Mouse (Mus musculus): Measurements from ENCODE around the gene Olfr1058. TPM values are rescaled to one million over a fixed set of nuclear protein-coding genes. Genes with fewer than 3 reads are reported as not detected.

Gene Olfr1058
- polyA plus RNA-seq (2014; fragmentation: Illumina TruSeq; extraction: RNeasy Lipid Tissue Mini Kit (QIAGEN cat#74804); ENCODE audit: insufficient read depth, low read depth, low replicate concordance), result not detected

DNA sequence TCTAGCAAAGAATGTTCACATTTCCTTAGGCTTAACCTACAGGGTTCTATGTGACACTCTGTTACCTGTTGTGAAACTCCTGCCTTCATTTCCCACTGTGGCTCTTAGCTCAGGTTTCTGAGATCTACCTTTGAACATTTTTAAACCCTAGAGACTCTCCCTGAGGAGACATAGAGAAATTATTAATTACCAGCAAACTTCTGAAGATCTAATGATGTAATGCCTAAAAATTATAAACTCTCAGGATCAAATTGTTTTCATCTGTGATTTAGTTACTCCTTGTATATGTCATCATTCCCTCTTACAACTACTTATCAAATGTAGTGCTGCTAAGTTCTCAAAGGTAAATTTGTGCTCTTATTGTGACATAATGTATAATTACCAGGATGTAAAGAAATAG, at the start of gene Olfr1058:
Gene Olfr1058 (minus strand): TSS at position 101 of the 400 bp plus-strand sequence.

DNA sequence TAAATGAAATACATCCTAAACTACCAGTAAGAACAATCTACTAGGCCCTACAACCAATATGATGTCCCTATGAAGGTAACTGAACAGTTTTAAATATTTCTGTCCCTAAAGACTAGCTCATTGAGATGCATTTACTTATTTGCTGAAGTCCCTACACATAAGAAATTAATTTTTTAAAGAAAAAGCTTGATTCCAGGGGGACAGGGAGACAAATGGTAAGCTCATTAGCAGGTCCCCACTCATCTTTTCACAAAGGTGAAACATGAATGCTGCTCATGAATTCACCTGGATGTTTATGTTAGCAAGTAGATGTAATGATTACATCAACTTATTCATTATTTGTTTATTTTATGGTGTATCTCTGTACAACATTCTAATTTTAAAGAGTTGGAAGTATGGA, 38.3 kb upstream of the Olfr1058 start, which contains the start of gene Olfr1062:
Gene Olfr1062 (minus strand): TSS at position 101 of the 400 bp plus-strand sequence.

GRCm38 (mm10) chr2:86413950-86414349, 25.6 kb upstream of the Olfr1058 start, which contains the start of gene Olfr1061:
Olfr1061 (minus strand) TSS chr2:86414050.

DNA sequence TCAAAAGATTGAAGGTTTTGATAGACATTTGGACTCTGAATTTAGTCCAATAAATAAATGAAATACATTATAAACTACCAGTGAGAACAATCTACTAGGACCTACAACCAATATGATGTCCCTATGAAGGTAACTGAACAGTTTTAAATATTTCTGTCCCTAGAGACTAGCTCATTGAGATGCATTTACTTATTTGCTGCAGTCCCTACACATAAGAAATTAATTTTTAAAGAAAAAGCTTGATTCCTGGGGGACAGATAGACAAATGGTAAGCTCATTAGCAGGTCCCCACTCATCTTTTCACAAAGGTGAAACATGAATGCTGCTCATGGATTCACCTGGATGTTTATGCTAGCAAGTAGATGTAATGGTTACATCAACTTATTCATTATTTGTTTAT, 10.1 kb downstream of the Olfr1058 start, which contains the start of gene Olfr1057:
Gene Olfr1057 (minus strand): TSS at position 101 of the 400 bp plus-strand sequence.

DNA sequence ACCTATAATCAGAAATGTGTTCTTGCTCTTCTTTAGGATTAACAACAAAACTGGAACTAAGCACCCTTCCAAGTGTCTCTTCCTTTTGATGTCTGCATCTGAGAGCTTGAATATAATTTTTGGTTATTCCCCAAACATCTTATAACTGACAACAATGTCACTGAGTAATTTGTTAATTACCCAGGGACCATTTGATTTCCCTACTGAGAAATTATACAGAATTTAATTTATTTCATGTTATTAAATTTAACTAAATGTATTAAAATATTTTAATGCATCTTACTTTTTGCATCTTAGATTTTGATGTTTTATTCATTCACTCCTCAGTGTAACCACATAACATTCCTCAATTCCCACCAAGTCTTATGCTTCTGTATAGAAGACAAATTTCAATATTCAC, 26.0 kb downstream of the Olfr1058 start, which contains the start of gene Olfr1056:
Gene Olfr1056 (minus strand): TSS at position 101 of the 400 bp plus-strand sequence.

GRCm38 (mm10) chr2:86350184-86350583, 38.2 kb downstream of the Olfr1058 start, which contains the start of gene Olfr1055:
Olfr1055 (minus strand) TSS chr2:86350284.

DNA sequence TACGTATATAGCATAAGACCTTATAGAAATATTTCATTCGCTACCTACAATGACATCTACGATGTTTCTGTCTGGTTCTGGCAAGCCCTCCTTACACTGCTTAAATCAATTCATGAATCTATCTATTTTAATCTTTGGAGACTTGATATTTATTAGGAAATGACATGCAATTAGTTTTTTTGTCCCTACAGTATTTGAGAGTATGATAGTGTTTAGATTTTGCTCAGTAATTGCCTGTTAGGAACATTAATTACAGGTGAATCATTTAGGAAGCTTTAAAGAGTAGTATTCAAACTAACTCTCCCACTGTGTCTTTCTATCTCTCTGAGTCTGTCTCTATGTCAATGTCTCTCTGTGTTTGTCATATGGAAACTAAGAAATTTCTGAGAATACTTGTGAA, 53.0 kb downstream of the Olfr1058 start, which contains the start of gene Olfr1054:
Gene Olfr1054 (minus strand): TSS at position 101 of the 400 bp plus-strand sequence.

Other genes with a start within 250 kb of the Olfr1058 start
- not detected for gene Olfr1040, start 241.8 kb downstream of the Olfr1058 start, polyA plus RNA-seq (2014; fragmentation: Illumina TruSeq; extraction: RNeasy Lipid Tissue Mini Kit (QIAGEN cat#74804); ENCODE audit: insufficient read depth, low read depth, low replicate concordance)
- not detected for gene Olfr1042, start 226.7 kb downstream of the Olfr1058 start, polyA plus RNA-seq (2014; fragmentation: Illumina TruSeq; extraction: RNeasy Lipid Tissue Mini Kit (QIAGEN cat#74804); ENCODE audit: insufficient read depth, low read depth, low replicate concordance)
- gene Olfr1043, start 221.0 kb downstream of the Olfr1058 start, polyA plus RNA-seq (2014; fragmentation: Illumina TruSeq; extraction: RNeasy Lipid Tissue Mini Kit (QIAGEN cat#74804); ENCODE audit: insufficient read depth, low read depth, low replicate concordance), result not detected
- not detected for gene Olfr1044, start 210.7 kb downstream of the Olfr1058 start, polyA plus RNA-seq (2014; fragmentation: Illumina TruSeq; extraction: RNeasy Lipid Tissue Mini Kit (QIAGEN cat#74804); ENCODE audit: insufficient read depth, low read depth, low replicate concordance)
- not detected for gene Olfr52, start 202.9 kb downstream of the Olfr1058 start, polyA plus RNA-seq (2014; fragmentation: Illumina TruSeq; extraction: RNeasy Lipid Tissue Mini Kit (QIAGEN cat#74804); ENCODE audit: insufficient read depth, low read depth, low replicate concordance)
- not detected for gene Olfr1045, start 185.6 kb downstream of the Olfr1058 start, polyA plus RNA-seq (2014; fragmentation: Illumina TruSeq; extraction: RNeasy Lipid Tissue Mini Kit (QIAGEN cat#74804); ENCODE audit: insufficient read depth, low read depth, low replicate concordance)
- not detected for gene Olfr1046, start 169.2 kb downstream of the Olfr1058 start, polyA plus RNA-seq (2014; fragmentation: Illumina TruSeq; extraction: RNeasy Lipid Tissue Mini Kit (QIAGEN cat#74804); ENCODE audit: insufficient read depth, low read depth, low replicate concordance)
- not detected for gene Olfr1047, start 157.2 kb downstream of the Olfr1058 start, polyA plus RNA-seq (2014; fragmentation: Illumina TruSeq; extraction: RNeasy Lipid Tissue Mini Kit (QIAGEN cat#74804); ENCODE audit: insufficient read depth, low read depth, low replicate concordance)
- not detected for gene Olfr1048, start 148.3 kb downstream of the Olfr1058 start, polyA plus RNA-seq (2014; fragmentation: Illumina TruSeq; extraction: RNeasy Lipid Tissue Mini Kit (QIAGEN cat#74804); ENCODE audit: insufficient read depth, low read depth, low replicate concordance)
- gene Olfr1049, start 130.2 kb downstream of the Olfr1058 start, polyA plus RNA-seq (2014; fragmentation: Illumina TruSeq; extraction: RNeasy Lipid Tissue Mini Kit (QIAGEN cat#74804); ENCODE audit: insufficient read depth, low read depth, low replicate concordance), result not detected
- gene Olfr1051, start 109.5 kb downstream of the Olfr1058 start, polyA plus RNA-seq (2014; fragmentation: Illumina TruSeq; extraction: RNeasy Lipid Tissue Mini Kit (QIAGEN cat#74804); ENCODE audit: insufficient read depth, low read depth, low replicate concordance), result not detected
- gene Olfr1052, start 96.1 kb downstream of the Olfr1058 start, polyA plus RNA-seq (2014; fragmentation: Illumina TruSeq; extraction: RNeasy Lipid Tissue Mini Kit (QIAGEN cat#74804); ENCODE audit: insufficient read depth, low read depth, low replicate concordance), result not detected
- gene Olfr1053, start 73.3 kb downstream of the Olfr1058 start, polyA plus RNA-seq (2014; fragmentation: Illumina TruSeq; extraction: RNeasy Lipid Tissue Mini Kit (QIAGEN cat#74804); ENCODE audit: insufficient read depth, low read depth, low replicate concordance), result not detected
- not detected for gene Olfr1054, start 53.1 kb downstream of the Olfr1058 start, polyA plus RNA-seq (2014; fragmentation: Illumina TruSeq; extraction: RNeasy Lipid Tissue Mini Kit (QIAGEN cat#74804); ENCODE audit: insufficient read depth, low read depth, low replicate concordance)
- not detected for gene Olfr1055, start 38.3 kb downstream of the Olfr1058 start, polyA plus RNA-seq (2014; fragmentation: Illumina TruSeq; extraction: RNeasy Lipid Tissue Mini Kit (QIAGEN cat#74804); ENCODE audit: insufficient read depth, low read depth, low replicate concordance)
- not detected for gene Olfr1056, start 26.1 kb downstream of the Olfr1058 start, polyA plus RNA-seq (2014; fragmentation: Illumina TruSeq; extraction: RNeasy Lipid Tissue Mini Kit (QIAGEN cat#74804); ENCODE audit: insufficient read depth, low read depth, low replicate concordance)
- not detected for gene Olfr1057, start 10.2 kb downstream of the Olfr1058 start, polyA plus RNA-seq (2014; fragmentation: Illumina TruSeq; extraction: RNeasy Lipid Tissue Mini Kit (QIAGEN cat#74804); ENCODE audit: insufficient read depth, low read depth, low replicate concordance)
- gene Olfr1061, start 25.5 kb upstream of the Olfr1058 start, polyA plus RNA-seq (2014; fragmentation: Illumina TruSeq; extraction: RNeasy Lipid Tissue Mini Kit (QIAGEN cat#74804); ENCODE audit: insufficient read depth, low read depth, low replicate concordance), result not detected
- gene Olfr1062, start 38.2 kb upstream of the Olfr1058 start, polyA plus RNA-seq (2014; fragmentation: Illumina TruSeq; extraction: RNeasy Lipid Tissue Mini Kit (QIAGEN cat#74804); ENCODE audit: insufficient read depth, low read depth, low replicate concordance), result not detected
- gene Olfr1065, start 62.0 kb upstream of the Olfr1058 start, polyA plus RNA-seq (2014; fragmentation: Illumina TruSeq; extraction: RNeasy Lipid Tissue Mini Kit (QIAGEN cat#74804); ENCODE audit: insufficient read depth, low read depth, low replicate concordance), result not detected
- not detected for gene Olfr1066, start 67.7 kb upstream of the Olfr1058 start, polyA plus RNA-seq (2014; fragmentation: Illumina TruSeq; extraction: RNeasy Lipid Tissue Mini Kit (QIAGEN cat#74804); ENCODE audit: insufficient read depth, low read depth, low replicate concordance)
- not detected for gene Olfr228, start 98.8 kb upstream of the Olfr1058 start, polyA plus RNA-seq (2014; fragmentation: Illumina TruSeq; extraction: RNeasy Lipid Tissue Mini Kit (QIAGEN cat#74804); ENCODE audit: insufficient read depth, low read depth, low replicate concordance)
- gene Olfr1076, start 119.9 kb upstream of the Olfr1058 start, polyA plus RNA-seq (2014; fragmentation: Illumina TruSeq; extraction: RNeasy Lipid Tissue Mini Kit (QIAGEN cat#74804); ENCODE audit: insufficient read depth, low read depth, low replicate concordance), result not detected
- gene Olfr1079, start 153.9 kb upstream of the Olfr1058 start, polyA plus RNA-seq (2014; fragmentation: Illumina TruSeq; extraction: RNeasy Lipid Tissue Mini Kit (QIAGEN cat#74804); ENCODE audit: insufficient read depth, low read depth, low replicate concordance), result not detected
- gene Olfr1080, start 169.7 kb upstream of the Olfr1058 start, polyA plus RNA-seq (2014; fragmentation: Illumina TruSeq; extraction: RNeasy Lipid Tissue Mini Kit (QIAGEN cat#74804); ENCODE audit: insufficient read depth, low read depth, low replicate concordance), result not detected
- not detected for gene Olfr1082, start 210.4 kb upstream of the Olfr1058 start, polyA plus RNA-seq (2014; fragmentation: Illumina TruSeq; extraction: RNeasy Lipid Tissue Mini Kit (QIAGEN cat#74804); ENCODE audit: insufficient read depth, low read depth, low replicate concordance)

Data from lung, adult 10 weeks (tissue).